Mouse (Mus musculus) cortical plate, adult 2 months (tissue): ENCODE results near the gene Msantd3.

Experiments used
- CTCF ChIP-seq: fragments of 200-500 bp; IDR thresholded peaks from 2 replicates; pipeline ENCODE4 v1.5.1; 2011; ENCODE audit warnings: mild to moderate bottlenecking, control low read depth, low read length; ENCODE audit not compliant: insufficient read depth; ENCODE audit errors: extremely low read depth
- POLR2A ChIP-seq: fragments of 200-500 bp; IDR thresholded peaks from 2 replicates; pipeline ENCODE4 v1.6.1; 2011; ENCODE audit warnings: mild to moderate bottlenecking, low read length, control low read depth; ENCODE audit not compliant: insufficient read depth; ENCODE audit errors: extremely low read depth

DNA sequence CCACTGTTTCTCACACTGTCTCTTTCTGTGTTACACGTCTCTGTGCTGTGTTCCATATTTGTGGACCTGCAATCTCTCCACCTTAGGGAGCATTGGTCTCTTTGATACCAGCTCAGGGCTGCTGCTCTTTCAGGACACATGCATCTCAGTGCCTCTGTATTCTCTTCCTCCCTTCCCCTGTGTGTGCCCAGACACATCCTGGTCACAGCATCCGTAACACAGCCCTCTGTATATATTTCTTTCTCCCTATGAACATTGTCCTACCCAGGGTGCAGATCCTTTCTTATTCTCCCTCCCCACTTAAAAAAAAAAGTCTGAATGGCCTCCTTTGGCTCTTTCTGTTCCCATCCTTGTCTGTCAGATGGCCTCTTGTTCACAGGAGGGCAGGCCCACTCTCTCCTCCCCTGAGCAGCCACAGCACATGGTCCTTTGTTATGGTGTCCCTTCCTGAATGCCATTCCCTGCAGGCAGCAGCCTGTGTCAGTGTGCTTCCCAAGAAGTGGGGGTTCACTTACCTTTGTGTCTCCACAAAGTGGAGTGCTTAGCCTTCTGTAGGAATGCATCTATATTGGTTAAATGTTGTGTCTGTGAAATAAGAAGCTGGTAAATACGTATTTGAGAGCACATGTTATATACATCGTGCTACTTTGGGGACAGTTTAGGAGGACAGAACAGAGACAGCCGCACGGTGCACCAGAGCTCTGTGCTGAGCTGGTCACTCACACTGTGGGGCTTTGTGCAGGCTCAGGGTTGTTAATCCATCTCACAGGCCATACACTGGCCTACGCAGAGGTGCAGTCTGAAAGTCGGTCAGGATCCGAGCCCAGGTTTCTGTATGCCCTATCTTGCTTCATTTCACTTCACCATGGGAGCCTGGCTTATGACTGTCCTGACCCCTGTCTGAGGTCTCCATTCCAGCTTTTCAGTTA lies 7.1 kb downstream of the Msantd3 start:
- no peak for TF ChIP-seq CTCF
- TF ChIP-seq POLR2A, result no peak
